Mouse (Mus musculus): ENCODE data around the gene Lat. TPM values are rescaled to one million over a fixed set of nuclear protein-coding genes. Genes with fewer than 3 reads are reported as not detected.
A peak's percentile ranks its signal among the peaks of the same experiment; 100 is the strongest.
"Not testable (repeated sequence)": the region's sequence is repeated elsewhere in the genome, so short reads cannot be mapped to it uniquely, and the experiment has no call there.

Gene Lat
- polyA plus RNA-seq, 1 experiment from 2014 or later, result 1.1 TPM

- H3K4me2 ChIP-seq, result no peak overlapping the region
- no peak overlapping the region for H3K4me3 ChIP-seq
- H3K9me3 ChIP-seq, result no peaks in the 10 kb centered on the region
- WGBS, result 49% methylated on average over 3 of the region's 3 CpGs
- H3K27me3 ChIP-seq (replicated peaks), result no peaks in the 10 kb centered on the region
- no peak for ATAC-seq (replicated peaks)
- H3K36me3 ChIP-seq (replicated peaks), result no peaks in the 10 kb centered on the region
- no peak overlapping the region for H3K9ac ChIP-seq
- no peaks in the 10 kb centered on the region for H3K4me1 ChIP-seq
- H3K27ac ChIP-seq, result no peak overlapping the region
Measured at GRCm38 (mm10) chr7:126345969-126346368, 23.4 kb downstream of the Lat start.

GRCm38 (mm10) chr7:126345557-126345956, 23.8 kb downstream of the Lat start:
- H3K27ac ChIP-seq, result no peak overlapping the region
- H3K4me3 ChIP-seq, result no peak overlapping the region

GRCm38 (mm10) chr7:126340896-126341295, 28.5 kb downstream of the Lat start:
- 57% methylated on average over 6 of the region's 6 CpGs for WGBS

More at GRCm38 (mm10) chr7:126345557-126345956, 23.8 kb downstream of the Lat start:
- Histone ChIP-seq H3K36me3 (replicated peaks) (no peaks in the 10 kb centered on the region), H3K4me1 (no peaks in the 10 kb centered on the region), H3K9me3 (no peaks in the 10 kb centered on the region), H3K9ac (no peak overlapping the region), H3K27me3 (replicated peaks) (no peaks in the 10 kb centered on the region), H3K4me2 (no peak overlapping the region)
- WGBS, result 82% methylated on average over 3 of the region's 3 CpGs
- no peak for ATAC-seq (replicated peaks)

DNA sequence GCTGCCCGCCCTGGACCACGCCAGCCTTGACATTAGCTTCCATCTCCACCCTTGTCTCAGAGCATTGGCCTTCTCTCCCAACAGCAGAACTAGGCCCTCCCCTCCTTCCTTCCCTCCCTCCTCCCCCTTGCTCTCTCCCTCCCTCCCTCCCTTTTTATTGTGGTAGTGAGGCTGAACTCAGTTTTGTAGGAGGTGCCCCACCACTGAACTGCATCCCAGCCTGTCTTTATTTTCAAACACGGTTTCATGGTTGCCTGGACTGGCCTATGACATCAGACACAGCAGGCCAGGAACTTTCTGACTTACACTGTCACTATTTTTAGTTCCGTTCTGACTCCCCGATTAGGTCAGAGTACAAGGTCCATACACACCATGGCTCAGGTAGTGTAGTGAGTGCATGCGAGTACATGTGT, 29.2 kb downstream of the Lat start:
- Histone ChIP-seq H3K9me3 (no peaks in the 10 kb centered on the region), H3K36me3 (replicated peaks) (no peaks in the 10 kb centered on the region), H3K4me3 (no peak overlapping the region), H3K27me3 (replicated peaks) (no peaks in the 10 kb centered on the region), H3K4me1 (no peaks in the 10 kb centered on the region), H3K9ac (no peak overlapping the region), H3K4me2 (no peak overlapping the region), H3K27ac (no peak overlapping the region)
- 75% methylated on average over 6 of the region's 6 CpGs for WGBS
- no peak for ATAC-seq (replicated peaks)

More at GRCm38 (mm10) chr7:126340896-126341295, 28.5 kb downstream of the Lat start:
- Histone ChIP-seq H3K36me3 (replicated peaks) (no peaks in the 10 kb centered on the region), H3K9me3 (no peaks in the 10 kb centered on the region), H3K4me1 (no peaks in the 10 kb centered on the region), H3K9ac (no peak overlapping the region), H3K4me3 (no peak overlapping the region), H3K27ac (no peak overlapping the region), H3K27me3 (replicated peaks) (no peaks in the 10 kb centered on the region), H3K4me2 (no peak overlapping the region)
- no peak for ATAC-seq (replicated peaks)

DNA sequence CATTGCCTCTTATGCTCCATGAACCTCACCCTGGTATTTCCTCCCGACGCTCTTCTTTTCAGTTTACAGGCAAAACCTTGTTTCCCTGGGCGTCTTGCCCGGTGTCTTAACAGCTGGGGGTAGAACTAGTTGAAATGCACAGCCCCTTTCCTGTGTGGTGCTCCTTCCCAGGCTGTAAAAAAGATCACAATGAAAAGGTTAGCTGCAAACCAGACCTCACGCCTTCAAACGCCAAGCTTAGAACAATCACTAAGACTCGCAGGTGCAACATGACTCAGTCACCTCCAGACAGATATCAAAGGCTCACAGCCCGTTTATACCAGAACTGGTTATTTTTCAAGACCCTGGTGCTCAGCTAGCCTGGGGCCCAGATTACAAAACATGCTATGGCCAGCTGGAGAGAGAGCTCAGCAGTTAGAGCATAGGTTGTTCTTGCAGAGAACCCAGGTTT, 29.8 kb downstream of the Lat start:
- WGBS, result 81% methylated on average over 8 of the region's 8 CpGs
- no peaks in the 10 kb centered on the region for H3K36me3 ChIP-seq (replicated peaks)
- H3K27me3 ChIP-seq (replicated peaks), result no peaks in the 10 kb centered on the region
- no peak for ATAC-seq (replicated peaks)
- H3K4me1 ChIP-seq, result no peaks in the 10 kb centered on the region
- H3K4me3 ChIP-seq, result no peak overlapping the region
- no peak overlapping the region for H3K27ac ChIP-seq
- no peak overlapping the region for H3K9ac ChIP-seq
- no peak overlapping the region for H3K4me2 ChIP-seq
- no peaks in the 10 kb centered on the region for H3K9me3 ChIP-seq

GRCm38 (mm10) chr7:126338906-126339305, 30.5 kb downstream of the Lat start:
- Histone ChIP-seq H3K4me3 (no peak overlapping the region), H3K36me3 (replicated peaks) (no peaks in the 10 kb centered on the region), H3K27me3 (replicated peaks) (no peaks in the 10 kb centered on the region), H3K9ac (no peak overlapping the region), H3K4me2 (no peak overlapping the region), H3K9me3 (no peaks in the 10 kb centered on the region), H3K27ac (no peak overlapping the region), H3K4me1 (no peaks in the 10 kb centered on the region)
- 86% methylated on average over 8 of the region's 8 CpGs for WGBS
- no peak for ATAC-seq (replicated peaks)

DNA sequence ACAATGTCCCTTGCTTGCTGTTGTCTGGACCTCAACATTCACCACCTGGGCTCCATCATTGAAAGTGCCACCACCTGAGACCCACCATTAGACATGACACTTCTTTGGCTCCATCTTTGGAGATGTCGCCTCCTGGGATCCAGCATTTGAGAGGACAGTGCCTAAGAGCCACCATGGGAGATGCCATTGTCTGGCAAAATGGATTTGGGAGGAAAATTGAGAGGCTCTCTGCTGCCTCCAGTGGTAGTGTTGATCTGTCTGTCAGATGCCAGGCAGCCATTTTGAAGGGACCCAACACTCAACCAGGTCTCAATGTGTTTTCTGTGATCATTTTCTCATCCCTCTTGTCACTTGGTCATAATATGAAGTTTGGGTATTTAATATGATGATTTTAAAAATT, 33.8 kb downstream of the Lat start:
- WGBS, result 94% methylated on average over 1 of the region's 1 CpGs
- H3K27me3 ChIP-seq (replicated peaks), result no peaks in the 10 kb centered on the region
- no peak overlapping the region for H3K9ac ChIP-seq
- H3K4me2 ChIP-seq, result no peak overlapping the region
- H3K36me3 ChIP-seq (replicated peaks), result no peaks in the 10 kb centered on the region
- no peak for ATAC-seq (replicated peaks)
- H3K4me3 ChIP-seq, result no peak overlapping the region
- no peaks in the 10 kb centered on the region for H3K4me1 ChIP-seq
- H3K9me3 ChIP-seq, result no peaks in the 10 kb centered on the region
- H3K27ac ChIP-seq, result no peak overlapping the region

DNA sequence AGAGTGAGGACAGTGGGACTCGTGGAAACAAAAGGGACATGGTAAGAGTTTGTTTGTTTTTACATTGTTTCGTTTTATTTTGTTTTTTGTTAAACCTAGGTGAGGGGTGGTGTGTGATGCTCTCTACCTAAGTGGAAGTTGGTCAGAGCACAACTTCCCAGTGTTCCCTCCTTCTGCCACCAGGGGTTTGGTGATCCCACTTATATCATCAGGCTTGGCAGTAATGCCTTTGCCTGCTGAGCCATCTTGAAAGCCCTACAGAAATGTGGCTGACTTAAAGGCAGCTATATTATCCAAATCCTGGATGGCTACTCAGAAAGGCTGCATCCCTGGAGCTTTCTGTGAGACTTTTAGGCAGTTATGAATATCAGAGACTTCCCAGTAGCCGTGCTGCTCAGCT, 36.7 kb downstream of the Lat start:
- no peaks in the 10 kb centered on the region for H3K36me3 ChIP-seq (replicated peaks)
- no peak overlapping the region for H3K4me3 ChIP-seq
- no peaks in the 10 kb centered on the region for H3K9me3 ChIP-seq
- WGBS, result 74% methylated on average over 3 of the region's 3 CpGs
- no peaks in the 10 kb centered on the region for H3K4me1 ChIP-seq
- H3K27me3 ChIP-seq (replicated peaks), result no peaks in the 10 kb centered on the region
- no peak overlapping the region for H3K27ac ChIP-seq
- no peak overlapping the region for H3K9ac ChIP-seq
- ATAC-seq (replicated peaks), result no peak
- H3K4me2 ChIP-seq, result no peak overlapping the region

DNA sequence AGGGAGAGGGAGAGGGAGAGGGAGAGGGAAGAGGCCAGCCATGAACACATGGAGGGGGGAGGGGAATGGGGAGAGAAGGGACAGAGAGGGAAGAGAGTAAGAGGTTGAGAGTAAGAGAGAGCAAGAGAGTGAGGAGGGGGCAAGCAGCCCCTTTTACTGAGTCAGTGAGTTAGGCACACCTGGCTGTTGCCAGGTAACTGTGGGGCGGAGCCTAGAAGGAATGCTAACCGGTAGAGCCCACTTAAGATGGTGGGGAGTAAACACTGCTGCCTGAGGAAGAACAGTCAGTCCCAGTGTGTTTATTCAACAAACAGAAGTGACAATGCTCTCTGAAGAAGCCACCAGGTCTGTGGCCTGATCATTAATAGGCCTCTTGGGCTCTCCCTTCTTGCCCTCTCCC, 38.7 kb downstream of the Lat start:
- Histone ChIP-seq H3K9ac (no peak overlapping the region), H3K4me1 (no peaks in the 10 kb centered on the region), H3K27me3 (replicated peaks) (no peaks in the 10 kb centered on the region), H3K9me3 (no peaks in the 10 kb centered on the region), H3K4me2 (no peak overlapping the region), H3K4me3 (no peak overlapping the region), H3K36me3 (replicated peaks) (no peaks in the 10 kb centered on the region), H3K27ac (no peak overlapping the region)
- 58% methylated on average over 2 of the region's 2 CpGs for WGBS
- ATAC-seq (replicated peaks), result no peak

DNA sequence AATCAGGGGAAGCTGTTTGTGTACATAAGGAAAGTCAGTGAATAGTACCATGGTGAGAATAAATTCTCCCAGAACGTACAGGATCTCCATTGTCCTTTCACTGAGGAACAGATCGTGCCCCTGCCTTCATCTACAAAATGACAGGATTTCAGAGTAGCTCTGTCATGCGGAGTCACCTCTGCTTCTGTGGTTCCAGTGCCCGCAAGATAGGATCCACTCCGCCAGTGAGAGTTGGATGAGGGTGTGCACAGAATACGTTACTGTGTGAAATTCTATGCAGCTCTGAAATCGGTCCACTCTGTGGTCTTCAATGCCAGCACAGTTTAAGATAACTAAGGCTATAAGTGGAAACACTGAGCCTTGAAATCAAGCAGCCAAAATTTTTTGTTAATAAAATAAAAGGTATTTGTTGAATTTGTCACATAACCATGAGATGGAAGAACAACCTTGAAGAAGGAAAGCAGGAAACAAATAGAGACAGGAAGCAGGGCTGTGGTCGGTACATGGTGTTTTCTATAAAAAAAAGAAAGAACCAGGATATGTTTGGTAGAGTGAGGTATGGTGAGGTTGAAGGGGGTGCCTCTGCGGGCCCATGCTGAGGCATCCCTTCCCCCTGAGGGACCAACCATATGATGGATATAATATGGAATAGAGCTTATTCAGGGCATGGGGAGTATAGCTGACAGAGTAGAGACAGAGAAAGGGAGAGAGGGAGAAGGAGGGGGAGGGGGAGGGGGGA, 39.3 kb downstream of the Lat start:
- no peak overlapping the region for H3K4me2 ChIP-seq
- WGBS, result 88% methylated on average over 9 of the region's 9 CpGs
- H3K27me3 ChIP-seq (replicated peaks), result no peaks in the 10 kb centered on the region
- no peaks in the 10 kb centered on the region for H3K4me1 ChIP-seq
- H3K36me3 ChIP-seq (replicated peaks), result no peaks in the 10 kb centered on the region
- H3K9me3 ChIP-seq, result no peaks in the 10 kb centered on the region
- H3K4me3 ChIP-seq, result no peak overlapping the region
- no peak for ATAC-seq (replicated peaks)
- no peak overlapping the region for H3K9ac ChIP-seq
- H3K27ac ChIP-seq, result no peak overlapping the region

DNA sequence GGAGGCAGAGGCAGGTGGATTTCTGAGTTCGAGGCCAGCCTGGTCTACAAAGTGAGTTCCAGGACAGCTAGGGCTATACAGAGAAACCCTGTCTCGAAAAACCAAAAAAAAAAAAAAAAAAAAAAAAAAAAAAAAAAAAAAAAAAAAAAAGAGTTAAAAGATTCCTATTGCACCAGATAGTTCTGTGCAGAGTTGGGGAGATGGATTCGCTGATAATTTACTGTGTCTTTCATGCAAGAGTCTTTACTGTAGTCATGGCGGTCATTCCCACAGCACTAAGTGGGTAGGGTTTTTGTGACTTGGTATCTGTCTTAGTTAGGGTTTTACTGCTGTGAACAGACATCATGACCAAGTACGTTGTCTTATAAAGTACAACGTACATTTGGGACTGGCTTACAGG, 40.5 kb downstream of the Lat start:
- not testable (repeated sequence) for H3K4me1 ChIP-seq; H3K4me3 ChIP-seq; H3K36me3 ChIP-seq (replicated peaks); ATAC-seq (replicated peaks); H3K9me3 ChIP-seq; H3K27me3 ChIP-seq (replicated peaks); H3K4me2 ChIP-seq; H3K27ac ChIP-seq; H3K9ac ChIP-seq
- 91% methylated on average over 5 of the region's 6 CpGs for WGBS

DNA sequence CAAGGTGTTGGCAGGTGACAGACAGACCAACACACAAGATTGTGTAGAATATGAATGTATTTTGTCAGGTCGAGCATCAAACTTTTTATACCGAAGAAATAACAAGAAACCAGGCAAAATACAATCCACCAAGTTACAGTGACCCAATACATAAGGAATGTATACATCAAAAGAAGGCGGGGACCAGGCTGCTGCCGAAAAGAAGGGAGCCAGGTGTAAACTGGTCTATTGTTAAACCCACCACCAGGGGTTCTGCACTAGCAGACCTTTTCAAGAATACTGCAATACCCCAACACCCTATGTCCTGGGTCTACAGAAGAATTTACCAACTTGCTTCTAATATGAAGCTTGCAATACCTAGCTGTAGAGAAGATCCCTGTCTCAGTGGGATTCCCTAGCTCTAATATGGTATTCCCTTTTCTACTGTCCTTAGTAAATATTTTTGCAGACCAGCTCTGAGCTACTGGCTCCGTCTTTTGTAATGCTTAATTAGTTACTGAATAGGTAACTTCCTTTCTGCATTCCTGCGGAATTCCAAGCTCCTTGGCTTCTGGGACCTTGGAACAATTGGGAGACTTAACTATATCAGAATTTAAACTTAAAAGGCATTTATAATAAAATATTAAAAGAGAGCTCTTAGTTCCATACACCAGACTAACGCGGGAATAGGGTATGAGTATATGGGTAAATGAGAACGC, 43.6 kb downstream of the Lat start:
- H3K9ac ChIP-seq; H3K27me3 ChIP-seq (replicated peaks); ATAC-seq (replicated peaks); H3K27ac ChIP-seq; H3K4me3 ChIP-seq; H3K4me2 ChIP-seq; H3K36me3 ChIP-seq (replicated peaks); H3K9me3 ChIP-seq; H3K4me1 ChIP-seq: not testable (repeated sequence)
- 27% methylated on average over 9 of the region's 9 CpGs for WGBS

- Histone ChIP-seq H3K27ac (no peak overlapping the region), H3K9me3 (no peaks in the 10 kb centered on the region), H3K36me3 (replicated peaks) (no peaks in the 10 kb centered on the region), H3K27me3 (replicated peaks) (0 out of 2 replicates have a peak, but pooled peaks cover 3% of the 10 kb centered on the region), H3K9ac (peak overlapping the region; percentile 6; the same call in 1 of the 2 replicates), H3K4me2 (no peak overlapping the region), H3K4me1 (no peaks in the 10 kb centered on the region), H3K4me3 (no peak overlapping the region)
- WGBS, result 46% methylated on average over 3 of the region's 3 CpGs
- ATAC-seq (replicated peaks), result no peak
Measured at GRCm38 (mm10) chr7:126324791-126325190, 44.6 kb downstream of the Lat start.

All from midbrain, embryonic 15.5 days (tissue).